Mouse (Mus musculus): Measurements from ENCODE around the gene Chmp6. TPM values are rescaled to one million over a fixed set of nuclear protein-coding genes. Genes with fewer than 3 reads are reported as not detected.
A peak's percentile ranks its signal among the peaks of the same experiment; 100 is the strongest.

Gene Chmp6
- polyA plus RNA-seq, 1 experiment from 2014 or later = 79.4 TPM

DNA sequence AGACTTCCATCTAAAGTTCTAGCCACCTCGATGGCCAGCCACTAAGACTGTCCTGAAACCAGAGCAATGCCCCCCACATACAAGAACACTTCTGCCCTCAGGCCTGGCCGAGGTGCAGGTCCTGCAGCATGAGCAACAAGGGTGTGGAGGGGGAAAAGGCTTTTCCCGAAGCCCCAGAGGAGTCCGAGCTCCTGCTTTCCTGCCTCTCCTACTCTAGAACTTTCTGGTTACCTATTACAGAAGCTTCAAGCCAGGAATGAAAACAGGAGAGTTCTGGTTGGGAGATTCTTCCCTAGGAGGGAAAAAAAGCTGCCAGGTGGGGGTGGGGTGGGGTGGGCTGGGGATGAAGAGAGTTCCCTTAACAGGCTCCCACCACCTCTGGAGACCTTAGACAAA, 26.5 kb downstream of the Chmp6 start:
- H3K4me3 ChIP-seq (replicated peaks) = no peak overlapping the region
- H3K4me2 ChIP-seq = no peak overlapping the region
- 63% methylated on average over 4 of the region's 4 CpGs for WGBS
- H3K27me3 ChIP-seq (replicated peaks) = no peaks in the 10 kb centered on the region
- ATAC-seq (ENCODE audit: insufficient read depth, low FRiP score, low read depth) = no peak
- no peak overlapping the region for H3K9ac ChIP-seq
- no peaks in the 10 kb centered on the region for H3K36me3 ChIP-seq
- no peaks in the 10 kb centered on the region for H3K9me3 ChIP-seq
- peaks cover 68% of the 10 kb centered on the region for H3K4me1 ChIP-seq
- H3K27ac ChIP-seq = peak overlapping the region; percentile 74; the same call in 1 of the 2 replicates

DNA sequence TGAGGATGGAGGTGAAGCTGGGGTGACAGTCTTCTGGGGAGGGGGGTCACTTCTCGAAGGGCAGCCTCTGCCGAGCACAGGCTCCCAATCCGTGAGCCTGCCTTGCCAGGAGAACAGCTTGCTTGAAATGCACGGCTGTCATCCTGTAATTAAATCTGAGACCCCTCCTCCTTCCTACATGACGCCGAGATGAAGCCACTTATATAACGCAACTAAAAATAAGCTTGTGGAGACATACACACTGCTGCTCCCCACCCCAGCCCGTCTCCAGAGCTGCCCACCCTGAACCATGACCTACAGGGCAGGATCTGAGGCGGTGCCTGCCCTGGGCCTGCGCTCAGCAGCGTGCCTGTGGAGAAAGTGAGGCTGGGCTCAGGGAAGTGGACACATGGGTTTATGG, 26.9 kb downstream of the Chmp6 start:
- H3K36me3 ChIP-seq = no peaks in the 10 kb centered on the region

DNA sequence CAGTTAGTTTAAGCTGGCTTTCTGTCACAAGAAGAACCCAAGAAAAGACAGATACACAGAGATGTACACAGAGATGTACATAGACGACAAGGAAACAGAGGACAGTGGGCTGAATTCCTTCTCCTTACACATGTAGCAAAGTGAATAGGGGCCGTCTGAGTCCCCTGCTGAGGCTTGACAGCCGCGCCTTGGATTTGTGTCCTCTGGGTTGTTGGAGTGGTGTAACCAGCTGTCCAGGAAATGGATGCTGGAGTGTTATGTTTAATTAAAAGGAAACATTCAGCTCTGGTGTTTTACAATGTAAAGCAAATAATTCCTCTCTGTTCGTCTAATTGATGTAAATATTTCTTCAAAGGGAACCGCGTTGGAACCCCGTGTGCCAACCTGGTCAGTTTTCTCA, 28.6 kb downstream of the Chmp6 start:
- H3K4me3 ChIP-seq (replicated peaks) = peak overlapping the region; percentile 84

More for the DNA sequence above, 26.9 kb downstream of the Chmp6 start:
- no peak overlapping the region for H3K4me2 ChIP-seq
- no peaks in the 10 kb centered on the region for H3K27me3 ChIP-seq (replicated peaks)
- H3K9ac ChIP-seq = no peak overlapping the region
- no peak for ATAC-seq (ENCODE audit: insufficient read depth, low FRiP score, low read depth)
- peaks cover 72% of the 10 kb centered on the region for H3K4me1 ChIP-seq
- H3K9me3 ChIP-seq = no peaks in the 10 kb centered on the region
- 62% methylated on average over 11 of the region's 11 CpGs for WGBS
- H3K27ac ChIP-seq = no peak overlapping the region
- H3K4me3 ChIP-seq (replicated peaks) = no peak overlapping the region

DNA sequence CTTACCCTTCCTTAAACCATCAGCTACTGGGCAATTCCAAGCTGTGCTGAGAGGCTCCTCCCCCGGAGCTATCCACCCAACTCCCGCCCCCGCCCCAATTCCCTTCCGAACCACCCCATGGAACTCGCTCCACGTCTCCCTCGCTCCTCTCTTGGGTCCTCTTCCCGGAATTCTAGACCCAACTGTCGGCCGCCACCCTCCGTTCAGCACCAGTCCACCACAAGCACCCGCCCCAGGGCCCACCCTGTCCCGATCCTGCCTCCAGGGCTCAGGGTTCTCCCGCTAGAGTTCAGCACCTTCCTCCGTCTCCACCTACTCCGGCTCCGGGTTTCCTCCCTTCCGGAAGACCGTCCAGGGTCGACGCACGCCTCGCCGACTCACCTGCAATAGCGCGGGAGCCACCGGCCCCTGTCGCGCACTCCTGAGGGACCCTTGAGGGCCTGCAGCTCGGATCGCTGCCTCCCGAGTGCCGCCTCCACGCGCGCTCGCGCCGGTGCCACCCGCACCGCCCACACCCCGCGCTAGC, 29.0 kb downstream of the Chmp6 start:
- Histone ChIP-seq H3K27ac (peak overlapping the region; percentile 89), H3K4me3 (replicated peaks) (peak overlapping the region; percentile 84), H3K27me3 (replicated peaks) (no peaks in the 10 kb centered on the region), H3K4me2 (peak overlapping the region; percentile 78), H3K36me3 (no peaks in the 10 kb centered on the region), H3K9ac (peak overlapping the region; percentile 51), H3K9me3 (no peaks in the 10 kb centered on the region), H3K4me1 (peaks cover 58% of the 10 kb centered on the region)
- under 1% methylated on average over 42 of the region's 43 CpGs for WGBS
- ATAC-seq (ENCODE audit: insufficient read depth, low FRiP score, low read depth) = peak; percentile 42

More for the DNA sequence above, 28.6 kb downstream of the Chmp6 start:
- WGBS = 6% methylated on average over 8 of the region's 8 CpGs
- Histone ChIP-seq H3K4me1 (peaks cover 63% of the 10 kb centered on the region), H3K9ac (peak overlapping the region; percentile 51), H3K4me2 (peak overlapping the region; percentile 78), H3K27me3 (replicated peaks) (no peaks in the 10 kb centered on the region), H3K36me3 (no peaks in the 10 kb centered on the region), H3K27ac (peak overlapping the region; percentile 89), H3K9me3 (no peaks in the 10 kb centered on the region)
- no peak for ATAC-seq (ENCODE audit: insufficient read depth, low FRiP score, low read depth)

DNA sequence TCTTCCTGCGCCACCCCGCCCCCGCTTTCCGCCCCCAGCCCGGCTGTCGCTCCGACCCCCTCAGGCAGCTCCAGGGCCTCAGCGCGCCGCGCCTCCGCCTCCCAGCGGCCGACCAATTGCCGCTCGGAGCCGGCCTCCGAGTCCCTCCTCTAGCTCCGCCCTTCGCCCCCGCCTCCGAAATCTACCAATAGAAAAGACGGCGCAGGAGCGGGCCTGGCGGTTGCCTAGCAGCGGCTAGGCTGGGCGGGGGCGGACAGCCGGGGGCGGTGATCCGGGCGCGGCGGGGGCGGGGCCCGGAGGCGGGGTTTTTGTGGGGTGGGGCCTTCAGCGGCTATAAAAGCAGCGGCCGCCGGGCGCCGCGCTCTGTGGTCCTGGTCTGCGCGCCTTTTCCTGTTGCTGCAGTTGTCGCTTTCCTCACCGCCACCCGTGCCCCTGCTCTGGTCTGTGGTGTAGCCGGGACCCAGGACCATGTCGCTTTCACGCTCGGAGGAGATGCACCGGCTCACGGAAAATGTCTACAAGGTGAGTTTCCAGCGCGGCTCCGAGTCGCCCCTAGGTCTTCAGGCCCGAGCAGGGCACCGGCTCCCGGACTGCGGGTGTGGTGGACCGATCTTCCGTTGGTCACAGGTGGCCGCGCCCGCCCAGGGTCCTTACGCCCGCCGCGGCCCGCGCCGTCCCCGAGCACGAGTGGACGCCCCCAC, 29.6 kb downstream of the Chmp6 start, which contains the start of gene Baiap2:
TSS of gene Baiap2 (plus strand) at position 37 of the 701 bp plus-strand sequence.
- Histone ChIP-seq H3K4me3 (replicated peaks) (peak within 1 kb of the TSS; percentile 84), H3K4me2 (peak within 1 kb of the TSS; percentile 96), H3K27me3 (replicated peaks) (no peaks in the 10 kb centered on the region), H3K9ac (peak within 1 kb of the TSS; percentile 76), H3K9me3 (no peaks in the 10 kb centered on the region), H3K36me3 (no peaks in the 10 kb centered on the region), H3K4me1 (peaks cover 54% of the 10 kb centered on the region), H3K27ac (peak within 1 kb of the TSS; percentile 89)
- WGBS = under 1% methylated on average over 79 of the region's 79 CpGs
- ATAC-seq (ENCODE audit: insufficient read depth, low FRiP score, low read depth) = peak; percentile 92

DNA sequence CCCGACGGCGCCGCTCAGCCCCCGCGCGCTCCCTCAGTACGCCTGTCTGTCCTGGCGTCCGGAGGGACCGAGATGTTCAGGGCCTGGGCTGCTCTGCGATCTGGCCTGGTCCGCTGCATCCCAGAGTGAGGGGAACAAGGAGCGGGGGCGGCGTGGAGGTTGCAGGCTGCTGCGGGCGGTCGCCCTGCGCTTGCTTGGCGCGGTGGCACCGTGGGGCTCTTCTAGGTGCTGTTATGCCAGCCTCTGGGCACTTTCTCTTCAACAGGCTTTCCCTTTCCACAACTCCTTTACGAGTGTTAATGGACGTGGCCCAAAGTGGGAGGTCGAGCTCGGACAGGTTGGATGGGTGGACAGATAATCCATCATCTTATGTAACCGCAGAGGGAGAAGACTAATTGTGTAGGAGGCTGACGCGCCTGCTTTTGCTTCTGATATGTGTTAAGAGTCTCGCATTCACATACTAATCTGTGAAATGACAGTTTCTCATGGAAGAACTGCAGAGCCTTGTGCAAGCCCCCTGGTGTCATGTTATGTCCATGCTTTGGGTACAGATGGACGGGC, 30.3 kb downstream of the Chmp6 start:
- Histone ChIP-seq H3K27me3 (replicated peaks) (no peaks in the 10 kb centered on the region), H3K9me3 (no peaks in the 10 kb centered on the region), H3K27ac (peak overlapping the region; percentile 73), H3K4me1 (peaks cover 54% of the 10 kb centered on the region), H3K9ac (peak overlapping the region; percentile 76), H3K4me2 (peak overlapping the region; percentile 96), H3K4me3 (replicated peaks) (peak overlapping the region; percentile 84), H3K36me3 (no peaks in the 10 kb centered on the region)
- WGBS = 2% methylated on average over 32 of the region's 32 CpGs
- 0 out of 2 replicates have a peak, but pooled peaks have one; percentile 1 for ATAC-seq (ENCODE audit: insufficient read depth, low FRiP score, low read depth)

DNA sequence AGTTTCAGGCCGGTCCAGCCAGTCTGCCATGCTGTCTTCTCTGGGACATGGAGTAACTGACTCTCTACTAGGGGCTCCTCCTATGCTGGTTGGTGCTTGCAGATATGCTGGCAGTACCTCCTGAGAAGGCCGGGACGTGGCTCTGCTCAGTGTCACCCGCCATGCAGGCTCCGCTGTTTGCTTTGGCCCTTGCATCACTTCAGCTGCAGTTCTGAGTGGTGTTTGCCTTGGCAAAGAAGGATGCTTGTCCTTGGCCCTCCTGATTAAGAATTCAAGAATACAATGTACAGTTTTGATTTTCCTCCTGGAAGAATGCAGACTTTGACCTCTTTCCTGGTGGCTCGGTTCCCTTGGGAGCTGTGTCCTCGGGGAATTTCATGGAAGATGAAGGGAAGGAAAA, 32.1 kb downstream of the Chmp6 start:
- Histone ChIP-seq H3K4me2 (peak overlapping the region; percentile 96), H3K9me3 (no peaks in the 10 kb centered on the region), H3K36me3 (no peaks in the 10 kb centered on the region), H3K9ac (no peak overlapping the region), H3K27me3 (replicated peaks) (no peaks in the 10 kb centered on the region), H3K4me3 (replicated peaks) (0 out of 2 replicates have a peak overlapping the region, but pooled peaks have one; percentile 84), H3K4me1 (peaks cover 44% of the 10 kb centered on the region), H3K27ac (peak overlapping the region; percentile 23; the same call in 1 of the 2 replicates)
- WGBS = 65% methylated on average over 7 of the region's 7 CpGs
- ATAC-seq (ENCODE audit: insufficient read depth, low FRiP score, low read depth) = no peak

DNA sequence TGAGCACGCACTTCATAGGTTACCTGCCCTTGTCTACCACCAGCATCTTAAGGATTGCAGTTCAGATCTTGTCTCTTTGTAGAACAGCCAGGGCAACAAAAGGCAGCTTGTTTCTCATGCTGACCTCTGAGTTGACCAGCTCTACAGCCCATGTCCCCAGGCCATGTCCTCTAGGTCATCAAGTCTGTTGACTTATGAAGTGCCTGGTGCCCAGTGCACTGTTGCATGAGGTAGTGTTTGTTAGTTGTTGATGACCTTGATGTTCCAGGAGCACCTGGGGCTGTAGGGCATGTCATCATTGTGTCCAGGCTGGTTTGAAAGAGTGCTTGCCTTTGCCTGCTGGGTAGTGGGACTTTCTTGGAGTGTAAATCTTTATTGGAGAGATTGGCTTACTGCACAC, 34.2 kb downstream of the Chmp6 start:
- H3K9ac ChIP-seq = no peak overlapping the region
- no peaks in the 10 kb centered on the region for H3K9me3 ChIP-seq
- WGBS = 100% methylated on average over 1 of the region's 1 CpGs
- peaks cover 33% of the 10 kb centered on the region for H3K4me1 ChIP-seq
- H3K36me3 ChIP-seq = no peaks in the 10 kb centered on the region
- ATAC-seq (ENCODE audit: insufficient read depth, low FRiP score, low read depth) = no peak
- no peak overlapping the region for H3K4me3 ChIP-seq (replicated peaks)
- H3K27me3 ChIP-seq (replicated peaks) = no peaks in the 10 kb centered on the region
- no peak overlapping the region for H3K27ac ChIP-seq
- H3K4me2 ChIP-seq = no peak overlapping the region

DNA sequence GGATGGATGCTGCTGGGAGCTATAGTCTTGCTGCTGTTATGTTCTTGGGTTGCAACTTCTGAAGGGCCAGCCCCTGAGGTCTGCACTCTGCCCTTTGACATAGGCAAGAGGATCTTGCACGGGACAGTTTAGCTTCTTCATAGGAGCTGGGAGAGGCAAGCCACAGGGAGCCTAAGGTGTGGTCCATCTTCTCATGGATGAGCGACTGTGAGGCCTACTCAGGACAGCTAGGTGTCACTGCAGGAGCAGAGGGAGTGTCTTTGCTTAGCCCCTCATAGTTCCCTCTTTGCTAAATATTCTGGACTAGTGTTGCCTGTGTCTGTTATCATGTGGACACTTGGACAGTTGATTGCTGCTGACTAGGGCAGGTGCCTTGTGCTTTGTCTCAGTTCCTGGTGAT, 34.7 kb downstream of the Chmp6 start:
- Histone ChIP-seq H3K27ac (no peak overlapping the region), H3K9ac (no peak overlapping the region), H3K4me2 (no peak overlapping the region), H3K27me3 (replicated peaks) (no peaks in the 10 kb centered on the region), H3K9me3 (no peaks in the 10 kb centered on the region), H3K36me3 (no peaks in the 10 kb centered on the region), H3K4me3 (replicated peaks) (no peak overlapping the region), H3K4me1 (peaks cover 38% of the 10 kb centered on the region)
- WGBS = 52% methylated on average over 2 of the region's 2 CpGs
- ATAC-seq (ENCODE audit: insufficient read depth, low FRiP score, low read depth) = no peak

DNA sequence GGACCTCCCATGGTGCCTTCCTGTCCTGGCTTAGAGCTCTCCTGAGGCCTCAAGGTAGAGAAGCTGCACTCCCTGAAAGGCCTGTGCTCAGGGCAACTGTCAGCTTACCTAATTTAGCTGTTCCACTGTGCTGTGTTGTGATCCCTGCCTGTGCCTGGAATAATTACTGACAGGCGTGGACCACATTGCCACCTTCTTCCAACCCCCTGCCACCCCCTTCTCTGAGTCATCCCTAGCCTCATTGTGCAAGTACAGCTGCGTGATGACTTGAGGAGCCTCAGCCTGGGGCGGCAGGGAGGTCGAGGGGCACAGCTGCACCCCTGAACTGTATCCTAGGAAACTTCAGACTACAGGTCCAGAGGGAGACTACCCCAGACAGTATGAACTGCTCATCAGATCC, 35.1 kb downstream of the Chmp6 start:
- H3K4me2 ChIP-seq = no peak overlapping the region
- no peak for ATAC-seq (ENCODE audit: insufficient read depth, low FRiP score, low read depth)
- no peak overlapping the region for H3K9ac ChIP-seq
- no peaks in the 10 kb centered on the region for H3K36me3 ChIP-seq
- H3K4me3 ChIP-seq (replicated peaks) = no peak overlapping the region
- no peak overlapping the region for H3K27ac ChIP-seq
- WGBS = 62% methylated on average over 4 of the region's 4 CpGs
- no peaks in the 10 kb centered on the region for H3K9me3 ChIP-seq
- no peaks in the 10 kb centered on the region for H3K27me3 ChIP-seq (replicated peaks)
- peaks cover 42% of the 10 kb centered on the region for H3K4me1 ChIP-seq

DNA sequence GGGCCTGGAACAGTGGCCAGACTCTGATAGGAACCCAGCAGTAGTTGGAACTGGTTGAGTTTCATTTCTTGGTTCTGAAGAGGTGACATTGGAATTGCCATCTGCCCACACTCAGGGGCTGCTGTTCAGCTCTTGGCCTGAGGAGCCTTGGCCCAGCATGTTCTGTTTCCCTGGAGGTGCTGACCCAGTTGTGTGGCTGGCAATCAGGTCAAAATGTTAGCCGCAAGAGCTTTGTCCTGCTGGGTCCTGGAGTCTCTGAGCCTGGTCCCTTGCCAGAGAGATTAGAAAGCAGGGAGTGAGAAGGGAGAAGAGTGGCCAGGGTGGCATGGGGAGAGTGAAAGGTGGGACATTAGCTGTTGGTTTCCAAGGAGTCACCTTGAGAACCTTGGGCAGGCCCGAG, 35.6 kb downstream of the Chmp6 start:
- H3K27me3 ChIP-seq (replicated peaks) = no peaks in the 10 kb centered on the region
- no peaks in the 10 kb centered on the region for H3K9me3 ChIP-seq
- H3K4me3 ChIP-seq (replicated peaks) = no peak overlapping the region
- ATAC-seq (ENCODE audit: insufficient read depth, low FRiP score, low read depth) = no peak
- no peaks in the 10 kb centered on the region for H3K36me3 ChIP-seq
- no peak overlapping the region; the same call in 1 of the 2 replicates for H3K27ac ChIP-seq
- H3K9ac ChIP-seq = no peak overlapping the region
- peaks cover 40% of the 10 kb centered on the region for H3K4me1 ChIP-seq
- no peak overlapping the region for H3K4me2 ChIP-seq
- whole genome bisulfite sequencing = 73% methylated on average over 2 of the region's 2 CpGs

DNA sequence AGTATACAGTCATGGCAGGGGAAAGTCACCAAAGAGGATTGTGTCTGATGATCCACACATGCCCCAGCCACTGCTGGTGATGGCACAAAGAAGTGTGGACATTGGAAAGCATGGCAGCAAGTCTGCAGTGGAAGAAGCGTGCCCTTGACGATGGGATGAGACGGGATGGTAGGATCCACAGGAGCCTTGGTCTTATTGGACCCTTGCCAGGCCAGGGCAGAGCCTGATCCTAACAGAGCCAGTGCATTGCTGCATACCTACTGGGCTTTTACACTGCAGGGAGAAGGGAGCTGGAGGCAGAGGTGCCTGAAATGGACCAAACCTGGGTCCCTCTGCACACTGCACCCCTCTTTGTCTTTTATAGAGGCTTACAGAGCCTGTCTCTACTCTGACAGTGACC, 37.3 kb downstream of the Chmp6 start:
- H3K36me3 ChIP-seq = no peaks in the 10 kb centered on the region
- peaks cover 37% of the 10 kb centered on the region for H3K4me1 ChIP-seq
- ATAC-seq (ENCODE audit: insufficient read depth, low FRiP score, low read depth) = no peak
- no peak overlapping the region for H3K4me2 ChIP-seq
- no peaks in the 10 kb centered on the region for H3K9me3 ChIP-seq
- H3K27ac ChIP-seq = no peak overlapping the region
- 89% methylated on average over 3 of the region's 3 CpGs for WGBS
- H3K4me3 ChIP-seq (replicated peaks) = no peak overlapping the region
- H3K27me3 ChIP-seq (replicated peaks) = no peaks in the 10 kb centered on the region
- no peak overlapping the region for H3K9ac ChIP-seq
